Mouse (Mus musculus): Measurements from ENCODE around the gene Slc17a2. TPM values are rescaled to one million over a fixed set of nuclear protein-coding genes. Genes with fewer than 3 reads are reported as not detected.

Slc17a2 gene
- polyA plus RNA-seq, 1 experiment from 2014 or later: 0.52 TPM

DNA sequence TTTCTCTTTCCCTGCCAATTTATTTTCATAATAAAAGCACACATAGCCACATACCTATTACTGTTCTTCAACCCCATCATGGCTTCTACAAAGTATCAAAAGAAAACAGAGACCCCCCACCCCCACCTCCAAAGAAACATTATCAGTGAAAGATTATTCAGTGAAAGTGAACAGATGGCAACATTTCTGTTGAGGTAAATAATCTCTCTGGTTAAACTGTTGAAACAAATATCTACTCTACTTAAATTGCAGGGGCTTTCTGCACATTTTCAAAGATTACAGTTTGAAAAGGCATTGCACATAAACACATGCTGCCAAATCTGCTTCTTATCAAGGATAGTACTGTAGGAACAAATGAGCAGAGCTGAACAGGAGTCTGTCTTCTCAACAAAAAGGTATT lies 55.0 kb downstream of the Slc17a2 start:
- ATAC-seq (ENCODE audit: low read depth): no peak
- H3K9me3 ChIP-seq (replicated peaks): no peaks in the 10 kb centered on the region

DNA sequence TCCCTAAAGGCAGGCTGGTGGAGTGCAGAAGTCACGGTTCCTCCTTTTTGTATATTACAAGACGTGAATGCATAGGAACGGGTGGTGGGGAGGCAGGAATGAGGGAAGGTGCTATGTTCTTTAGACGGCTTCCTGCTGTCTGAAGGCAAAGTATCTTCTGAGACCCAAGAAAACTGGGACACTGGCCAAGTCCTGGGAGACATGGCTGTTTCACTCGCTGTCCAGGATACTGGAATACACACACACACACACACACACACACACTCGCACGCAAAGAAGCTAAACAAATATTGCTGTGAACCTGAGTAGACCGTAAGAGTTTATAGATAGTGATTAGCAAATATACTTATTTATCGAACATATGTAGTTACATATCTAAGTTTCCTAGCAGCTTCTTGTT lies 57.9 kb downstream of the Slc17a2 start:
- 58% methylated on average over 9 of the region's 9 CpGs for WGBS (ENCODE audit: insufficient replicate concordance)
- Histone ChIP-seq H3K4me2 (no peak overlapping the region), H3K4me1 (replicated peaks) (peaks cover 17% of the 10 kb centered on the region; the same call in 1 of the 2 replicates), H3K9ac (no peak overlapping the region), H3K36me3 (no peaks in the 10 kb centered on the region), H3K27ac (no peak overlapping the region), H3K27me3 (no peaks in the 10 kb centered on the region), H3K4me3 (replicated peaks) (no peak overlapping the region), H3K9me3 (replicated peaks) (no peaks in the 10 kb centered on the region)
- DNase-seq: no peak
- no peak for ATAC-seq (ENCODE audit: low read depth)

More for the DNA sequence above, 55.0 kb downstream of the Slc17a2 start:
- DNase-seq: no peak
- no peaks in the 10 kb centered on the region for H3K36me3 ChIP-seq
- H3K9ac ChIP-seq: no peak overlapping the region
- no peaks in the 10 kb centered on the region for H3K27me3 ChIP-seq
- H3K27ac ChIP-seq: no peak overlapping the region
- peaks cover 12% of the 10 kb centered on the region; the same call in 1 of the 2 replicates for H3K4me1 ChIP-seq (replicated peaks)
- no peak overlapping the region for H3K4me2 ChIP-seq
- H3K4me3 ChIP-seq (replicated peaks): no peak overlapping the region

DNA sequence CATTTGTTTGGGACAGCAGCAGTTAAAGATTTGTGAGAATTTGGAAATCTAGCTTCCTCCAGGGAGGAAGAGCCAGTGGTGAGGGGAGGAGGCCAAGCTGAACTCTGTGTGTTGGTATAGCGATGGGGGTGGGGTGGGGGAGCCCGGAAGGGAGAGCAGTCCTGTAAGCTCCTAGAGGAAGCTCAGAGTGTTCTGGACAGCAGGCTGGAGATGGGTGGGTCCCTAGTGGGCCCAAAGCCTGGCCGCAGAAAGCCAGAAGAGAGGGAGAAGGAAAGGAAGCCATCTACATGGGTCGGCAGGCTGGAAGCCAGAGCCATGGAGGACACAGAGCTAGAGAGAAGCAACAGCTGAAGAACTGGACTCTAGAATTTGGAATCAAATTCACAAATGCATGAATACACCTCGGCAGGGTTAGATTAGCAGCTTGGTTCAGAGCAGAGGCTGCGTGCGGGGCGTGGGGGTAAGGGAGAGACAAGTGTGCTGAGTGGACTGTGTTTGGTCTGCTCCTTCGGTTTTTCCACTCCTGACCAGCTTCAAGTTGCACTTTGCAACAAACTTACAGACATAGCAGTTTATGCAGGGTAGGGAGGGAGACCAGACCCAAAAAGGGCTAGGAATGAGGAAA lies 59.4 kb downstream of the Slc17a2 start:
- H3K36me3 ChIP-seq: no peaks in the 10 kb centered on the region
- H3K27ac ChIP-seq: peak overlapping the region; percentile 25
- peaks cover 20% of the 10 kb centered on the region; the same call in 1 of the 2 replicates for H3K4me1 ChIP-seq (replicated peaks)
- H3K9me3 ChIP-seq (replicated peaks): no peaks in the 10 kb centered on the region
- H3K4me2 ChIP-seq: no peak overlapping the region
- H3K27me3 ChIP-seq: no peaks in the 10 kb centered on the region
- 52% methylated on average over 9 of the region's 9 CpGs for WGBS (ENCODE audit: insufficient replicate concordance)
- no peak for DNase-seq
- ATAC-seq (ENCODE audit: low read depth): no peak
- H3K9ac ChIP-seq: no peak overlapping the region
- no peak overlapping the region for H3K4me3 ChIP-seq (replicated peaks)

DNA sequence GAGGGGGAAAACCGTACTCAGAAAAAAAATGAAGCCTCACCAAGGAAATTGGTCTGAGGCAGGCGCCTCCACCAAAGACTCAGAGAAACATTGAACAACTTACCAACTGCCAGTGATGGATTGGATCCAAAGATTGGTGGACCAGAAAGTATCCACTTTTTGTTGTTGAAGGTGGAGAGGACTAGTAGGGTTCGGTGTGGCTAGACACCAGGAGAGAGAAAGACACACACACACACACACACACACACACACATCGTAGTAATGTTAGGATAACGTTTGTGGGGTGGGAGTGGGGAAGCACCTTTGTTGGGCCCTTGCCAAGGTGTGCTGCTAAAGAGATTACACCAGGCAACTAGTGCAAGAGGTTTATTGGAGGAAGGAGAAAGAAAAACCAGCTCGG lies 60.2 kb downstream of the Slc17a2 start:
- DNase-seq (no peak), ATAC-seq (ENCODE audit: low read depth) (no peak)
- Histone ChIP-seq H3K36me3 (no peaks in the 10 kb centered on the region), H3K27ac (peak overlapping the region; percentile 29; the same call in 1 of the 2 replicates), H3K27me3 (no peaks in the 10 kb centered on the region), H3K4me2 (no peak overlapping the region), H3K4me3 (replicated peaks) (no peak overlapping the region), H3K4me1 (replicated peaks) (peaks cover 20% of the 10 kb centered on the region; the same call in 1 of the 2 replicates), H3K9ac (no peak overlapping the region), H3K9me3 (replicated peaks) (no peaks in the 10 kb centered on the region)
- WGBS (ENCODE audit: insufficient replicate concordance): 62% methylated on average over 6 of the region's 6 CpGs

DNA sequence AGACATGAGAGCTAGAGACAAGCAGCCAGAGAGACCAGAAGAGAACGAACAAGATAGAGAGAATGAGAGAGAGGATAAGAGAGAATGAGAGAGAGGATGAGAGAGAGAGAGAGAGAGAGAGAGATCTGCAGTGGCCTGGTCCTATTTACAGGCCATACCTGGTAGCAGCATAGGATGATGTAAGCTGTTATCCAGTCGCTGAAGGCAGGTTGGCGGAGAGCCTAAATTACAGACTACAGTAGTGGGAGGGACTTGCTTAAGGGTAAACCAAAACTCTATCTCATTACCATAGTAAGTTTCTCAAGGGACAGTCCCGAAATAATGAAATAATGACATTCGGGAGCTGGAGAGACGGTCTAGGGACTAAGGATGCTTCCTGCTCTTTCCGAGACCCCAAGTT lies 60.6 kb downstream of the Slc17a2 start, which contains the start of gene Slc17a1:
Gene Slc17a1 (plus strand): TSS at position 346 of the 400 bp plus-strand sequence.
- Histone ChIP-seq H3K9me3 (replicated peaks) (no peaks in the 10 kb centered on the region), H3K4me3 (replicated peaks) (no peak within 1 kb of the TSS), H3K4me1 (replicated peaks) (peaks cover 20% of the 10 kb centered on the region; the same call in 1 of the 2 replicates), H3K27ac (peak within 1 kb of the TSS; percentile 34), H3K9ac (no peak within 1 kb of the TSS), H3K27me3 (no peaks in the 10 kb centered on the region), H3K4me2 (no peak within 1 kb of the TSS), H3K36me3 (no peaks in the 10 kb centered on the region)
- ATAC-seq (ENCODE audit: low read depth) (no peak), DNase-seq (no peak)
- 76% methylated on average over 7 of the region's 7 CpGs for WGBS (ENCODE audit: insufficient replicate concordance)

DNA sequence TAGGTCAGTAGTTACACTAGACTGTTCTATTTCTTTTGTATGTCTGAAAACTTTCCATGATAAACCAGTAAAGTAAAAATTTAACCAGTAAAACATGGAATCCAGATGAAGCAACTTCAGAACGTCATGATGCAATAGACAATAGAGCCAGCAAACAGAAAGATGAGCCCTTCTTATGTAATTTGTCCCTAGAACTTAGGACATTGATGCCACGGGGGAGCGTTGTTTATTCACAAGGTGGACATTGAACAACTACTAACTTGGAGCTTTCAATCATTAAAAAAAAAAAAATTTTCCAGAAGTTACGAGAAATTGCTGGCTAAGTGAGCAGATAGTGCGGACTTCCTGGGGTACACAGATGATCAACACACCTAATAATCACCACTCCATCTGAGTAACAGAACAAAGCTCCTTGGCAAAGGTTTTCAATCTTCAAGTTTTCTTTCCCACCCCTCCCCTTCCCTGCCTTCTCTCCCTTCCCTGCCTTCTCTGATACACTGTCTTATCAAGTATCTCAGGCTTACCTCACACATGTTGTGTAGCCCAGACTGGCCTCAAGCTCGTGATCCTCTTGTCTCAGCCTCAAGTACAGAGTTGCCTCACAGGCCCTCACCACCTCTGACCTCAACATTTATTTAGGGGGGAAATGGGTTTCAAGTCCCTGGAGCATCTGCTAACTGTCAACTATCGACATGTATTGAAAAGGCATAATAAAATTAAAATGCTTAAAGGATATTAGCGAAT lies 62.2 kb downstream of the Slc17a2 start:
- Histone ChIP-seq H3K9me3 (replicated peaks) (no peaks in the 10 kb centered on the region), H3K9ac (no peak overlapping the region), H3K27me3 (no peaks in the 10 kb centered on the region), H3K27ac (peak overlapping the region; percentile 2; the same call in 1 of the 2 replicates), H3K4me2 (no peak overlapping the region), H3K36me3 (no peaks in the 10 kb centered on the region), H3K4me3 (replicated peaks) (no peak overlapping the region), H3K4me1 (replicated peaks) (peaks cover 20% of the 10 kb centered on the region; the same call in 1 of the 2 replicates)
- no peak for ATAC-seq (ENCODE audit: low read depth)
- WGBS (ENCODE audit: insufficient replicate concordance): 60% methylated on average over 8 of the region's 8 CpGs
- DNase-seq: no peak

DNA sequence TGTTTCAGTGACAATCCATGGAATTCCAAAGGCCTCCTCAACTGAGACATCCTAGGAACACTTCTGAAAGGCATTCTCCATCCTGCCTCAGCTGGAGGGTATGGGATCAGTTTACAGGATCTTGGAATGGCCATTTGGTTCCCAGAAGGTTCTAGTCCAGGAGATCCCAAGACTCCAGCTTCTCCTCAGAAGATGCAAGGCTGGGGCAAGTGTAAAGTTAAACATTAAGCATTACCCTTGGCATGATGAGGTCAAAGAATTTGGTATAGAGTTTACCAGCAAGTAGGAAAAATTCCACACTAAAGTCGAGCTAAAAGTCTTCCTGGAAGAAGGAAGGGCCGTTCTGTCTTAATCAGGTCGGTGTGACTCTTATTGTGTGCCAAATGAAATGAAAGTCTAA lies 63.2 kb downstream of the Slc17a2 start:
- H3K27ac ChIP-seq: no peak overlapping the region
- H3K4me1 ChIP-seq (replicated peaks): peaks cover 17% of the 10 kb centered on the region; the same call in 1 of the 2 replicates
- H3K36me3 ChIP-seq: no peaks in the 10 kb centered on the region
- H3K9ac ChIP-seq: no peak overlapping the region
- H3K4me2 ChIP-seq: no peak overlapping the region
- H3K9me3 ChIP-seq (replicated peaks): no peaks in the 10 kb centered on the region
- H3K4me3 ChIP-seq (replicated peaks): no peak overlapping the region
- ATAC-seq (ENCODE audit: low read depth) (no peak), DNase-seq (no peak)
- H3K27me3 ChIP-seq: no peaks in the 10 kb centered on the region
- WGBS (ENCODE audit: insufficient replicate concordance): 63% methylated on average over 3 of the region's 3 CpGs

DNA sequence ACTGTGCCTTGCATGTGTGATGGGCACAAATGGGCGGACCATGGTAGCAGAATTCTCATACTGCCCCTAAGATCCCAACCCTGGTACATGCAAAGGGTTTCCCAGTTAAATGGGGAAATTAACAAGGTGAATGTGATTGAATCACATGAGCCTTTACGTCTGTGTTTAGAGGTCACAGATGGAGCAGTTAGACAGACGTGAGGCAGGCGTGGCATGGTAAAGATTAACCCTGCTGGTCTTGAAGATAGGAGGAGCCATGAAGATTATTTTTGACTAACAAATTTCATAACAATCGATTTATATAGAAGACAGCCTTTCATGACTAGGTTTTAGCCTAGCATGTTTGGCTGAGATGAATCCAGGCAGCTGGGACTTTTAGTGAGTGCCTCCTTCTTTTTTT lies 66.3 kb downstream of the Slc17a2 start:
- Histone ChIP-seq H3K4me2 (no peak overlapping the region), H3K27ac (no peak overlapping the region), H3K27me3 (no peaks in the 10 kb centered on the region), H3K4me3 (replicated peaks) (no peak overlapping the region), H3K36me3 (no peaks in the 10 kb centered on the region), H3K9me3 (replicated peaks) (no peaks in the 10 kb centered on the region), H3K9ac (no peak overlapping the region), H3K4me1 (replicated peaks) (peaks cover 7% of the 10 kb centered on the region; the same call in 1 of the 2 replicates)
- 37% methylated on average over 5 of the region's 5 CpGs for WGBS (ENCODE audit: insufficient replicate concordance)
- ATAC-seq (ENCODE audit: low read depth): no peak
- DNase-seq: no peak

Other genes with a start within 250 kb of the Slc17a2 start
- gene Hist1h3e, start 244.6 kb upstream of the Slc17a2 start, polyA plus RNA-seq (2015; fragmentation: Nextera tagmentation; extraction: Ambion mirVana): 4.4 and 6.8 TPM in 2 replicates
- gene Hist1h2ae, start 235.8 kb upstream of the Slc17a2 start, polyA plus RNA-seq (2015; fragmentation: Nextera tagmentation; extraction: Ambion mirVana): 95.0 and 121 TPM in 2 replicates
- 6.5 and 14.1 TPM in 2 replicates for gene Hist1h2bg, start 235.6 kb upstream of the Slc17a2 start, polyA plus RNA-seq (2015; fragmentation: Nextera tagmentation; extraction: Ambion mirVana)
- 5.0 and 12.7 TPM in 2 replicates for gene Hist1h2bf, start 232.8 kb upstream of the Slc17a2 start, polyA plus RNA-seq (2015; fragmentation: Nextera tagmentation; extraction: Ambion mirVana)
- gene Hist1h2ad, start 232.6 kb upstream of the Slc17a2 start, polyA plus RNA-seq (2015; fragmentation: Nextera tagmentation; extraction: Ambion mirVana): 1.2 and 4.3 TPM in 2 replicates
- 5.9 and 7.2 TPM in 2 replicates for gene Hist1h3d, start 231.2 kb upstream of the Slc17a2 start, polyA plus RNA-seq (2015; fragmentation: Nextera tagmentation; extraction: Ambion mirVana)
- 116 and 152 TPM in 2 replicates for gene Hist1h4d, start 225.4 kb upstream of the Slc17a2 start, polyA plus RNA-seq (2015; fragmentation: Nextera tagmentation; extraction: Ambion mirVana)
- gene Hist1h2be, start 185.9 kb upstream of the Slc17a2 start, polyA plus RNA-seq (2015; fragmentation: Nextera tagmentation; extraction: Ambion mirVana): 1.3 and 2.0 TPM in 2 replicates
- 24.3 and 26.2 TPM in 2 replicates for gene Hist1h1e, start 184.4 kb upstream of the Slc17a2 start, polyA plus RNA-seq (2015; fragmentation: Nextera tagmentation; extraction: Ambion mirVana)
- gene Hist1h2ac, start 123.0 kb upstream of the Slc17a2 start, polyA plus RNA-seq (2015; fragmentation: Nextera tagmentation; extraction: Ambion mirVana): 0.89 and 1.0 TPM in 2 replicates
- gene Hist1h2bc, start 122.8 kb upstream of the Slc17a2 start, polyA plus RNA-seq (2015; fragmentation: Nextera tagmentation; extraction: Ambion mirVana): 81.2 and 88.9 TPM in 2 replicates
- not detected in 2 replicates for gene Hist1h1t, start 111.2 kb upstream of the Slc17a2 start, polyA plus RNA-seq (2015; fragmentation: Nextera tagmentation; extraction: Ambion mirVana)
- gene Hist1h4c, start 108.5 kb upstream of the Slc17a2 start, polyA plus RNA-seq (2015; fragmentation: Nextera tagmentation; extraction: Ambion mirVana): 5.4 and 8.6 TPM in 2 replicates
- gene Hfe, start 96.1 kb upstream of the Slc17a2 start, polyA plus RNA-seq (2015; fragmentation: Nextera tagmentation; extraction: Ambion mirVana): 6.6 and 8.8 TPM in 2 replicates
- gene Hist1h1c, start 68.2 kb upstream of the Slc17a2 start, polyA plus RNA-seq (2015; fragmentation: Nextera tagmentation; extraction: Ambion mirVana): 60.3 and 72.2 TPM in 2 replicates
- 5.2 and 5.9 TPM in 2 replicates for gene Hist1h3c, start 61.4 kb upstream of the Slc17a2 start, polyA plus RNA-seq (2015; fragmentation: Nextera tagmentation; extraction: Ambion mirVana)
- gene Hist1h2bb, start 60.3 kb upstream of the Slc17a2 start, polyA plus RNA-seq (2015; fragmentation: Nextera tagmentation; extraction: Ambion mirVana): 3.9 and 5.6 TPM in 2 replicates
- gene Hist1h2ab, start 55.9 kb upstream of the Slc17a2 start, polyA plus RNA-seq (2015; fragmentation: Nextera tagmentation; extraction: Ambion mirVana): 54.0 and 76.2 TPM in 2 replicates
- gene Hist1h3b, start 54.7 kb upstream of the Slc17a2 start, polyA plus RNA-seq (2015; fragmentation: Nextera tagmentation; extraction: Ambion mirVana): 10.4 and 29.5 TPM in 2 replicates
- gene Hist1h4b, start 50.0 kb upstream of the Slc17a2 start, polyA plus RNA-seq (2015; fragmentation: Nextera tagmentation; extraction: Ambion mirVana): 3.7 and 5.5 TPM in 2 replicates
- 0.86 TPM in 1 of 2 replicates, not detected in the other for gene Hist1h4a, start 45.8 kb upstream of the Slc17a2 start, polyA plus RNA-seq (2015; fragmentation: Nextera tagmentation; extraction: Ambion mirVana)
- 3.2 and 8.3 TPM in 2 replicates for gene Hist1h3a, start 44.6 kb upstream of the Slc17a2 start, polyA plus RNA-seq (2015; fragmentation: Nextera tagmentation; extraction: Ambion mirVana)
- gene Hist1h1a, start 43.3 kb upstream of the Slc17a2 start, polyA plus RNA-seq (2015; fragmentation: Nextera tagmentation; extraction: Ambion mirVana): 4.3 and 8.1 TPM in 2 replicates
- 0.14 TPM in 1 of 2 replicates, not detected in the other for gene Trim38, start 37.1 kb upstream of the Slc17a2 start, polyA plus RNA-seq (2015; fragmentation: Nextera tagmentation; extraction: Ambion mirVana)
- 2.3 and 3.1 TPM in 2 replicates for gene Slc17a3, start 32.4 kb downstream of the Slc17a2 start, polyA plus RNA-seq (2015; fragmentation: Nextera tagmentation; extraction: Ambion mirVana)
- gene Slc17a1, start 60.8 kb downstream of the Slc17a2 start, polyA plus RNA-seq (2015; fragmentation: Nextera tagmentation; extraction: Ambion mirVana): 0.05 TPM in 1 of 2 replicates, not detected in the other
- 0.06 and 0.07 TPM in 2 replicates for gene Slc17a4, start 108.0 kb downstream of the Slc17a2 start, polyA plus RNA-seq (2015; fragmentation: Nextera tagmentation; extraction: Ambion mirVana)
- not detected in 2 replicates for gene Hist1h2ba, start 127.2 kb downstream of the Slc17a2 start, polyA plus RNA-seq (2015; fragmentation: Nextera tagmentation; extraction: Ambion mirVana)
- gene Hist1h2aa, start 127.5 kb downstream of the Slc17a2 start, polyA plus RNA-seq (2015; fragmentation: Nextera tagmentation; extraction: Ambion mirVana): not detected in 2 replicates
- not detected in 2 replicates for gene Scgn, start 184.2 kb downstream of the Slc17a2 start, polyA plus RNA-seq (2015; fragmentation: Nextera tagmentation; extraction: Ambion mirVana)

All from liver, embryonic 13.5 days (tissue).